Mouse (Mus musculus) left cerebral cortex, postnatal 25 days (tissue): ENCODE data around the gene Lrba. TPM values are rescaled to one million over a fixed set of nuclear protein-coding genes. Genes with fewer than 3 reads are reported as not detected.

Source experiments
- DNase-seq, 2 experiments: peaks; one replicate each; pipeline ENCODE4 v3.0.0; 2022; ENCODE audit warnings: low spot score in 2 of 2, mixed read lengths in 1 of 2
- intact Hi-C: fragments of 180-260 bp; cut with DNase I; formaldehyde crosslinking; loops from one replicate; pipeline ENCODE4 v1.15.1; 2025
- total RNA-seq, 2 experiments: library from RNA; stranded (reverse); gene quantifications; 2 replicates each; pipeline ENCODE4 v1.2.3; 2021

Gene Lrba
- total RNA-seq, 2 experiments from 2014 or later, result 24.7 to 30.6 TPM

DNA sequence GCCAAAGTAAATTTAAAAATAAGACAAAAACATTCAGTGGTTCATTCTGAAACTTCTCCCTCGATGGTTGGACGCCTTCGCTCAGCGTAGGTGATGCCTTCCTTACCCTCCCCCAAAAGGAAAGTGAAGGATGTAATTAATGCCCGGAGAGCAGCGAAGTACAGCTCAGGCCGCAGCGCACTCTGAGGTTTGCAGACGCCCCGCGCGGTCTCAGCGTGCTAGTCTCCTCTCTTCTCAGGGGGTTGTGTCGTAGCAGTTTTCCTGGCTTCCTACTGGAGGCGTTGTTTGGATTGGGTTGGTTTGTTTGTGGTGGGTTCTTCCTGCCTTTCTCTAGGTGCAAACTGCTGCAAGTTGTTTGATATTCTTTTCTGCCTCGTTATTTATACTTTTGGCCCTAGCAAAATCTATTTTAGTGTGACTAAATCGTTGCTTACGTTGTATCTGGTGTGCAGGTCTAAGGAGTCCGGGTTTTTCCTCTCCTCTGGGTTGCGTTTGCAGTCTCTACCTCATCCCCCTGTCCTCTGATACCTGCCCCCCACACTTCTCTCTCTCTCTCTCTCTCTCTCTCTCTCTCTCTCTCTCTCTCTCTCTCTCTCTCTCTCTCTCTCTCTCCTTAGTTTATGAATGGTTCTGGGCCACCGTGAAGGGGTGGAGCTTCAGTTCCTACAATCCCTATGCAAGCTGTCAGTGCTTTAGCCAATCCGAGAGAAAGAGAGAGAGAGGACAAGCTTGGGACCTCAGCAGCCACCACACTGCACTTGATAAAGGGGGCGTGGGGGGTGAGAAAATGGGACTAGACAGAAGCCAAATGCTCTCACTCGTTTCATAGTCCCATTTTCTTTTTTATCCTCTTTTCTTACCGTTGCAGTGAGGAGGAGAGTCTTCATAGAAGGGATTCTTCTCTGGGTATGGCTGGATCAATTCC is 323.9 kb downstream of the Lrba start, which contains the start of gene Mab21l2:
Mab21l2 (minus strand) TSS at position 539 of the 925 bp plus-strand sequence.
- no peak for DNase-seq
- intact Hi-C loops, result no loop called here

DNA sequence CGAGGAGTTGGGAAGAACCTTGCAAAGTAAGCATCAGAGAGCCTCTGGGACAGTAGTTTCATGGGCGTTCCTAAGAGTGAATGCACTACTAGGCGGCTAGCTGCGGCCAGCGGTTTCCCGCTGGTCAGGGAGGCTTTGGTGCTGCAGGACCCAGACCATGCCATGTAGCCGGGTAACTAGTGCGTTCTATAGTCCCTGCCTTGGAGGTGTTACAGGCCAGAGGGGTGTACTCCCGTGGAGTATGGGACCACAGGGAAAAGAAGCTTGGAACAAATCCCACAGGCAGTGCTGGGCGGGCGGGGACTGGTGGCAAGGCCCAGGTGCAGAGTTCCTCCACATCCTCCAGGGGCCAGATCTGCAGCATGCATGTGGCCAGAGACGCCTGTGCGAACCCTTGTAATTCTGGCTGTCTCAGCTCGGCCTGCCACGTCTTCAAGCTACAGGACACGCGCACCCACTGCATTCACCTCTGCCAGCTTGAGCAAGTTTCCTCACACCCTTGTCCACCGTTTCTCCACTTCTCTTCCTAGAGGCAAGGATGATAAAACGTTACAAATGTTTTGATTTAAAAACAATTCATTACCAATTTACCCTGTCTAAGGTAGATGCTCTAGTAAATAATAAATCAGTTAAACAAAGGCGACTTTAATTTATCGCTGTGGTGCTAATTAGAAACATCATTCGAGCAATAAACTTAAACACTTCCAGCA is 326.0 kb downstream of the Lrba start:
- no peak for DNase-seq
- intact Hi-C loops, result no loop called here

DNA sequence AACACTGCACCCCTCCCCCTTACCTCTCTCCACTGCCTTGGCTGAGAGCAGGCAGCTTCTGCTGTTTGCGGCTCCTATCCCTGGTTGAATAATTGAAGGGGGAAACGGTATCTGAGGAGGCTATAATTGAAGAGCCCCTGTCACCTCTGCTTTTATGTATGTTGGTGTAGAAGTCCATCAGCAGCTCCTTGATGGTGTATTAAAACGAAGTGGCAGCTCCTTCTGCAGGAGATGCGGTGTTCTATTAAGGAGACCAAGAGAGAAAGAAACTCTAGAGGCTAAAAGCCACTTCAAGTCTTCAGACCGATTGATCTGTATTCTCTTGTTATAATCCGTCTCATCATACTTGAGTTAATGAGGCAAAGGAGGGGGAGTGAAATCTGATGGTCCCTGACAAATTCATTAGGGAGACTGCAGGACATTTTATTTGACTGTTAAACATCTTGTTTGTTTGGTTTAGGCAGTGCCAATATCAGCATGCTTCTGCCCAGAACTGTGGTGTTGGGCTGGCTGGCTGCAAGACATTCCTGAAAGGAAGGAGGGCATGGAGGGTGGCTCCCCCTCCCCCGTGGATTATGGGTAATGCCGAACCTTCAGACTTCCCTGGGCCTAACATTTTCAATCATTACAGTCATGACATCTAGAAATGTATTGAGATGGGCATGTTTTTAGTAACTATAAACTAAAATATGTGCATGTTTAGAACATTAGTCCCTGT is 326.7 kb downstream of the Lrba start:
- intact Hi-C loops, result no loop called here
- no peak for DNase-seq

DNA sequence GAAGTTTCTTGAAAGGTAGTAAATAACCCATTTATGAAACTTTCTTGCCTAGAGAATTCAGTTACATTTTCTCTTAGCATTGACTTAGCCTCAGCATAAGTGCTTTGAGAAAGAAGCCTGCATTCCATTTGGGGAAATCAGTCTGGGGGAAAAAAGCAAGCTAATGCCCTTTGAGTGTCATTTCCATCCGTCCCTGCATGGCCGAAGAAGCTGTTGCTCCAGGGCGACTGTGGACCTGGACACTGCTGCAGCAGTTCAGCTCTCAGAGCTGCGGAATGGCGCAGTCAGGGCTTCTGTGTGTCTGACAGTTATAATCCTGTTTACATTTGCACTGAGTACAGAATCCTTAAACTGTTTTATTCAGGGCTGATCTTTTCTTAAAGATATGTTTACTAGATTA is 327.7 kb downstream of the Lrba start:
- no peak for DNase-seq
- intact Hi-C loops, result no loop called here

DNA sequence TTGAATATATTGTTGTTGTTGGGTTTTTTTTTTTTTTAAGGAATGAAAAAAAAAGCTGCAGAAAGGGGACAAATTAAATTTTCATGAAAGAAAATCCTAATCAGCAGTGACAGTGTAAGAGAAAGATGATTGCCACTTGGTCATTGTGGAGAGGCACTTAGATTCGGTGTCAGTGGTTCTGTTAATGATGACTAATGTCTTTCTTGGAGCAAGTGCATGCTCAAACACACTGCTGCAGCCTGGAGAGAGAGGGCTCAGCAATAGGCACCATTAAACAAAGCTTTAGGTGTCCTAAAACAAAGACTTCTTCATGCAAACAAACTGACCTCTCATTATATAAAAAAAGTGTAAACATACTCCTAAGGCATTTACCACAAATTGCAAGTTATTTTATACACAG is 334.5 kb downstream of the Lrba start:
- intact Hi-C loops, result no loop called here

DNA sequence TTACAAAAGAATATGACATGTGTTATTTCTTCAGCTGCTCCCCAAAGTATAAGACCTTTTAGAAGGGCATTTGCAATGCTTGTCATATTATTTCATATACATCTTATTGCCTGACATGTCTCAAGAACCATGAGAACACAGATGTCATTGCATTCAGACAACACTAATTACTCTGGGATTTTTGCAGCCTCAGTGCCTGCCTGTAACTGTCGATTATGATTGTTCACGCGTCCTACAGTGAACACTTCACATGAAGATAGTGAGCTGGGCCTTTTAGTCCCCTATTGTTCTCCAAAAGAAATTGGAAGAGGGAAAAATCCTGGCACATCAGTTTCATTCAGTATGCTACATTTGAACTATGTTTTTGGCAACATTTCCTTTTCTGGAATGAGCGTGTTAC is 335.2 kb downstream of the Lrba start:
- intact Hi-C loops, result no loop called here
- no peak for DNase-seq

More for the DNA sequence above, 334.5 kb downstream of the Lrba start:
- DNase-seq, result no peak

DNA sequence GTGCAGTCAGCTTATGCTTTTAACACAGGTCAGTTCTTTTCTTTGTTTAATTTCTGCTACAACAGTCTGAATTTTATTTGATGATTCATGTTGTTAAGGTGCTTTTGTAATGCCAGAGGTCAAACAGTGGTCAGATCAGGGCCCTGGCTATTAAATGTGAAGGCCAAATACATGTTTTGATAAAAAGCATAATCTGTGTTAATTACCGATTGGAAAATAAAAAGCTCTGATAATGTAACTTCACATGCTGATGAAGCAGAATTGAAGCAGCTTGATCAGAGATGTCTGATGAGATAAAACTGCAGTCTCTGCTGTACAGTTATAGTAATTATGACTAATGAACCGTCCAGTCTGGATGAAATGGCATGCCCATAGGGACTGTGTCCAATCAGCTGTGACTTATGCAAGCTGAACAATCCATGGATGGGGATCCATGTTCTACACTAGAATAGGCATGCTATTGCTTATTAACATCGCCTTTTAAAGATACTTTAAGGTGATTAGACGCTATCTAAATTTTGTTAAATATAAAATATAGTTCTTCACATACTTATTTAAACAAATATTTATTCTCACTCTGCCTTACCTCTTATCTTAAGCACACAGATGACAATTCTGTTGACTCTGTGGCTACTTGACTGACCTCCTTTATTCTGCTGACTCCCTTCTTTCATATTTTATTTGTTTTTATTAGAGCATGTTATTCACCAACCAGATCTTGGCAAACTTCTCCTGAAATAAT is 336.0 kb downstream of the Lrba start:
- no peak for DNase-seq
- intact Hi-C loops, result no loop called here

DNA sequence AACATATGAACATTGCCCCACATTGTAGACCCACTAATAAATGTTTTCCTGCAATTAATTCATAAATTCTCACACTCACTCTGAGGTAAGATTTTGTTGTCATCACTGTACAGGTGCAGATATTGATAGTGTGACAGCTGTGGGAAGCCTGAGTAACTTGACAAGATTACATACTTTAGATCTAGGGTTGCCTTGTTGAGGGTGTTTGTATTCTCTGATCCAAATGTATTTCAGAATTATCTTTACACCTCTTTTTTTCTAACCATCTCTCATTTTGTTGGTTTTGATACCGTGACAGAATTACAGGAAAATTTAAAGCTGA is 336.5 kb downstream of the Lrba start:
- DNase-seq, result no peak
- intact Hi-C loops, result no loop called here

DNA sequence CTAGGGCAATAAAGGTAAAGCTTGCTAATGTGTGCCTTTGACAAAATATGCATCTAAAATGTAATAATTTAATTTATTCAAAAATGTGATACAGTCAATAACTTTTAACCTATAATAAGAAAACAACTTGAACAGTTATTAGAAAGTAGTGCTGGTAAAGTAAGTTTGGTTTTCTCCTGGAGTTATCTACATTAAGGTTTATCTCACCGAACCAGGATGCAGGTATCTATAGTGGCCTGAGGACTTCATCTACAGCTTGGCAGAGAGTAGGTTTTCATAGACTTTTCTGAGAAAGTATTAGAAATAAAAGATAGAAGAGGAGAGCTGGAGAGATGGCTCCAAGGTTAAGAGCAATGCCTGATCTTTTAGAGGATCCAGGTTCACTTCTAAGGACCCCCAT is 336.9 kb downstream of the Lrba start:
- intact Hi-C loops, result no loop called here
- DNase-seq, result no peak

DNA sequence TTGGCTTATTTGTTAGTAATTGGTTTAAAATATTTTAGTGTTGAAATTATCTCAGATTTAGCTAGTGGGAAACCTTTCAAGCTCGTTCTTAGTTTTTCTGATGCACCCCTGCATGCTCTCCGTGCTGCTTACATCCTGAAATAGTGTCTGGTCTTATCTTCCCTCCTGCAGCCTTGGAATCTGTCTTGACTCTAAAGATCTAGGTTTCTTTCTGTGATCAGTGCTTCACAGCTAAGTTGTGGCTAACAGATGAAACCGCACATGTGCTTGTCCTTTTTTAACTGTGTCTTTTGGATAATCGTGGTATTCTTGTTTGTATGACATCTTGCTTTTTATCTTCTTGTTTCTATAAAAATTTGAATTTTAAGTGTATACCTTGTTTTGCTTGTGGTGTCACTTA is 342.8 kb downstream of the Lrba start:
- DNase-seq, result no peak
- intact Hi-C loops, result no loop called here

DNA sequence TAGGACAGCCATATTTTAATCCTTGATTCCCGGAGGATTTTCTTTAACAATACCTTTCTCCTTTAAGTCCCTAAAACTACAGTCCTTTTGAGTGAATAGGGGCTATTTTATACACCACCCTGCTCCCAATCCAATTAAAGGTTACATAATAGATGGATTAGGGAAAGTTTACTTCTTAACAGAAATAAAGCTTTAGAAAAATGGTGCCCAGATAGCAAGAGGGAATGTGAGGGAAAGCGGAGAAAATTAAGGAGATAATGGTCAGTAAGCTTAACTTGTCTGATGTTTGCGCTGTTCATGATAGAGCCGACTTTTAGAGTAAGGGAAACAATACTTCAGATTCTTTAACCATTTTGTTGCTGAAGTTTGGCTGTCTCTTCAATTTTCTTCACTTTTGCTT is 347.0 kb downstream of the Lrba start:
- no peak for DNase-seq
- intact Hi-C loops, result no loop called here

DNA sequence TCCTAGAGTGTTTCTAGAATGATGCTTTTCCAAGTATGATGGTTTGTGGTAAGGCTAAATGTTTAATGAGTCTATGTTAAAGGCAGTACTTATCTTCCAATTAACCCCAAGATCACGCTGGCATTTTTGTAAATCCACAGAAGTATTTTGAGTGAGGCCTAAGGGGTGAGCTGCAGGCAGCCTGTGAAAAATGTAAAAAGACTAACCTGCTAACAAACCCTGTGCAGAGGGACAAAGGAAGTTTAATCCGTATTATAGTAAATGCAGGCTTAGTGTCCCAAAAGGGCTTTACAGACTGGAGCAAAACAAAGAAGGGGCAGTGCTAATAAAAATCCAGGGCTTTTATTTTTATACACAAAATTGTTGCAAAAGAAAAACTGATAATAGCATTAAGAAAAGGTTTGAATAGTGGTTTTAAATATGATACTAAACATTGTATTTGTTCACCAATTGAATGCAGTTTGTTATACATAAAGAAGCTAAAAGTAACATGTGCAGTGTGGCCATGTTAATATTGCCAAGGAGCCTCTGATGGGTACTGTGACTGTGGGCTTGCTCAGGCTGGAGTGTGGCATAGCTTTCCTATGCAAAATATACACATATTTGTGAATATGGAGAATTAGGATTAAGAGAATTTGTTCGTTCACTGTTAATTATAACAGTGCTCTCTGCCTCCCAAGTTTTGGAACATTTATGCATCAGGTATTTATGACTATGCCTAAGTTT is 348.2 kb downstream of the Lrba start:
- no peak for DNase-seq
- intact Hi-C loops, result no loop called here

DNA sequence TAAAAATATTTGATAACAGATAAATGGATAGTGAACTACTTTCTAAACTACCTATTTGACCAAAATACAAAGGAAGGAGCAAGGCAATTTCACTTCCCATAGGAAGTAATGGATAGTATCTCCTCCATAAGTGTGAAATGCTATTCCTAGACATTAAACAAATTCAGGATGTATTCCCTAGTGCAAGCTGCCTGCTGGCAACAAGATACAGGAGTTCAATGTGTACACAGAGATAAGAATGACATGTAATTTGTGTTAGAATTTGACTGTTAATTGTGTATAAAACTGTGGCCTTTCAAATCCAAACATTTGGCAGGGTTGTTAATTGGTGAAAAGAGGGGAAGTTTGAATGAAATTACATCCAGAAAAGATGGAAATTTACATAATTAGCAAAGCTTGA is 350.8 kb downstream of the Lrba start:
- intact Hi-C loops, result no loop called here
- DNase-seq, result no peak

DNA sequence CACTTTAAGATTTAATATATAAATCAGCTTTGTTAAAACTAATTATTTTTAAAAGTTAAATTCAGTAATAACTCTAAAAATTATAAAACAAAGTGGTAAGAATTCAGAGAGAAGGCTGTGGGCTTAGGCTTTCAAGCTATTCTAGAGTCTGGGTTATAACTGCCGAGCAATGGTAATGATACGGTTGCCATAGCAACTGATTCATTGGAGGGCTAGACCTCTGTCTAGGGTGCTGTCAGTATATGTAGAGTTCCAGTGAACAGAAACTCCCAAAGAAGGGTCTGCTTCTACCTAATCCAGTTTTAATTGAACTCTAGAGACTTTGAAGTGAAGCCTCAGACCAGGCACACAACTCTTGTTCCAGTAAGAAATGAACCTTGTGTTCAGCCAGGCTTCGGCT is 377.8 kb downstream of the Lrba start:
- no peak for DNase-seq
- intact Hi-C loops, result no loop called here

DNA sequence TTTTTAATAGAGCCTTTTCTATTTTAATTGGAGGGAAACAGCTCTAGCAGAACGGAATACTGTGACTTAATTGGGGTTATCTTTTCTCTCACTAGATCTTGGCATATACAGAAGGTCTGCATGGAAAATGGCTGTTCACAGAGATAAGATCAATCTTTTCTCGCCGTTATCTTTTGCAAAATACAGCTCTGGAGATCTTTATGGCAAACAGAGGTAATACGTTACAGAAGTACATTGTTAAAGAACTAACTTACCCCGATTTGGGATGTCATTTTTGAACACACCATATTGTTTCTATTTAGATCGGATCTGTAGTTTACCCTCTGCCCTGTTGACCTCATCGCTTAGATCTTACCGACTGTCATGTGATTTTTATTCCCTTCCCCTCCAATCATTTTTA is 381.3 kb downstream of the Lrba start:
- DNase-seq, result no peak

DNA sequence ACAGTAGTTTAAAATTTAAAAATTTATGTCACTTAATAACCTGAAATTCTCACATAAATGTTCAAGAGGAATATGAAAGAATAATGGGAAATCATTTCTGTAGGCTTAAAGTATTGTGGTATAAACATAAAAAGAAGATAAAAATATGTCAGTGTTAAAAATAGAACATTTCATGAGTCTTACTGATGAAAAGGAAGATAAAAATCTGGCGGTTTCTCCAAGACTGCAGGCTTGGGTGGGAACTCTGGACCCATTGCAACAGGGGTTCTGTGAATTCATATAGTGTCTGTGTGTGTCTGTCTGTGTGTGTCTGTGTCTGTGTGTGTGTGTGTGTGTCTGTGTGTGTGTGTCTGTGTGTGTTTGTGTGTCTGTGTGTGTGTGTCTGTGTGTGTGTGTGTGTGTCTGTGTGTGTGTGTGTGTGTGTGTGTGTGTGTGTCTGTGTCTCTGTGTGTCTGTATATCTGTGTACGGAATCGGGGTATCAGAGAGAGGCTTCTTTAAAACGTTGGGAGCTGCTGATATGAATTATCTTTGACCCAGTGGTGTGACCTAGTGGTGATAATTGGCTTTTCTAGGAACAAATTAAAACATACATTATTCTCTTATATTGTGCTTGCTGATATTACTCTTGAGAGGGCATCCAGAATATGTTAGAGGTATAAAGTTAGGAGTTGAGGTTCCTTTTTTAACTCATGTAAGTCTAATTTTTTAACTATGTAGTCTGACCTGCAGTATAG is 402.7 kb downstream of the Lrba start:
- DNase-seq, result no peak
- intact Hi-C loops, result no loop called here

More for the DNA sequence above, 381.3 kb downstream of the Lrba start:
- intact Hi-C loops, result no loop called here

DNA sequence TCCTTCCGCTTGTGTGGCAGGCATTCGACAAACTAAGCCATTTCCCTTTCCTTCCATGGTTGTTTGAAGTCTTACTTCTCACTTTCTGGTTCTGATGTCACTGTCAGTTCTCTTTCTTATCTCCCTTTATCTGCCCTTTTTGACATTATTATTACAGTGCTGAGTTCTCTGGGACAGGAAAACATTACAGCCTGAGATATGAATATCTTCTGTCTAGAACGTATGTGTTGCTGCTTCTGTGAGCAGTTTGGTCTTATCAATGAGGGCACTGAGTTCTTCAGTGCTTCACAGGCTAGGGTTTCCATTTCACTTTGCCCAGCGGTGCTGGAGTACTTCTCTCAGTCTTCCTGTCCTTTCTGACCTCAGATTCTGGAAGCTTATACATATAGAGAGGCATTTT is 404.9 kb downstream of the Lrba start:
- intact Hi-C loops, result no loop called here
- DNase-seq, result no peak

DNA sequence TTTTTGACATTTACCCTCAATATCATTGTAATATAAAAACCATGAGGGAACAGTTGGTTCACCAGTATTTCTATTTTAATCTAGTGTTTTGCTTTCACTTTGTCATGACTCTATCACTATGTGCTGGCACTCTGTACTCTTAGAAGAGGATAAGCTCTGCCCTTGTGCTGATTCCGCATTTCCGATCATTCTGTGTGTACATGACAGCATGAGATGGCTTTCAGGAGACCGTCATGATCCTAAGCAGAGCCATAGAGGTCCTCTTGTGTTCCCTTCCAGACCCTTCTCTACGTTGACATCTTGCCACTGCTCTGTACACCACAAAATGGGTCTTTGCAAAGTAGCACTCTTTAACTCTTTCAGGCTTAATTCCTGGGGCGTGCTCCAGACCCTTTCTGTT is 411.0 kb downstream of the Lrba start:
- intact Hi-C loops, result no loop called here
- DNase-seq, result no peak

DNA sequence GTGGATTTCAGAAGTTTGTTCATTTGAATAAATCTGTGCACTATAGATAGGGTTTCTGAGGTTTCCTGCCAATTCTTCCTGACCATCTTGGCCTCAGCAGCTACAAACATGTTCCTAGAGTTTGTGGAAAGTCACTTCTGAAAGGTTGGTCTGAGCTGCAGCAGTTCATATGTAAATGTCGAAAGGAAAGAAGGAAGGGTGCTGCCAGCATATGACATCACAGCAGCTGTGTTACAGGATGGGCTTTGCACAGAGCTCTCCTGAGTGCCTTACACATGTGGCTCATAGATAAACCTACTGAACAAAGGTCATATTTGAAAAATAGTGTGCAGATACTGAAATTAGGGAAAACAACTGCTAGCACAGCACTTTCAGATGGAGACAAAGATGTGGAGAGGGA is 411.5 kb downstream of the Lrba start:
- no peak for DNase-seq
- intact Hi-C loops, result no loop called here
